Mouse (Mus musculus) cortical plate, adult 2 months (tissue): ENCODE measurements around the gene Tmem94.

Experiments used
- CTCF ChIP-seq: fragments of 200-500 bp; IDR thresholded peaks from 2 replicates; pipeline ENCODE4 v1.5.1; 2011; ENCODE audit warnings: mild to moderate bottlenecking, control low read depth, low read length; ENCODE audit not compliant: insufficient read depth; ENCODE audit errors: extremely low read depth
- POLR2A ChIP-seq: fragments of 200-500 bp; IDR thresholded peaks from 2 replicates; pipeline ENCODE4 v1.6.1; 2011; ENCODE audit warnings: mild to moderate bottlenecking, low read length, control low read depth; ENCODE audit not compliant: insufficient read depth; ENCODE audit errors: extremely low read depth

- peak; percentile 88 for TF ChIP-seq CTCF
- peak; percentile 54; the same call in 1 of the 2 replicates for TF ChIP-seq POLR2A
Observed at GRCm38 (mm10) chr11:115813507-115814296, 48.5 kb downstream of the Tmem94 start, which contains the start of gene Caskin2.
